Mouse (Mus musculus) olfactory bulb, adult 2 months (tissue): ENCODE data around the gene Galm.

ENCODE experiments used
- CTCF ChIP-seq: fragments of 200-500 bp; IDR thresholded peaks from 2 replicates; pipeline ENCODE4 v1.5.1; 2012; ENCODE audit warnings: low read depth, mild to moderate bottlenecking, low read length, moderate library complexity; ENCODE audit not compliant: insufficient read depth
- POLR2A ChIP-seq: fragments of 200-500 bp; IDR thresholded peaks from 2 replicates; pipeline ENCODE4 v1.6.1; 2012; ENCODE audit warnings: mild to moderate bottlenecking, low read depth, low read length, moderate library complexity; ENCODE audit not compliant: insufficient read depth

GRCm38 (mm10) chr17:80205657-80206056, 78.4 kb downstream of the Galm start:
- TF ChIP-seq POLR2A (no peak), CTCF (no peak)
